Mouse (Mus musculus) limb, embryonic 13.5 days (tissue): ENCODE results near the gene Nectin2. TPM values are rescaled to one million over a fixed set of nuclear protein-coding genes. Genes with fewer than 3 reads are reported as not detected.
A peak's percentile ranks its signal among the peaks of the same experiment; 100 is the strongest.

ENCODE experiments used
- ATAC-seq: fragments of 200-750 bp; cut with Nextera tagmentation; 2 replicates; pipeline ENCODE4 v1.8.0; 2017; ENCODE audit warnings: low read depth, moderate number of reproducible peaks, moderate TSS enrichment; ENCODE audit not compliant: low FRiP score
- H3K27ac ChIP-seq: fragments of 300-500 bp; sonication (generic); 2 replicates; pipeline ENCODE4 v1.5.1; 2015; ENCODE audit warnings: inconsistent platforms, mild to moderate bottlenecking, moderate library complexity
- H3K27me3 ChIP-seq: fragments of 300-500 bp; sonication (generic); 2 replicates; pipeline ENCODE4 v1.6.1; 2015; ENCODE audit warnings: mild to moderate bottlenecking, inconsistent platforms
- H3K36me3 ChIP-seq: fragments of 300-500 bp; sonication (generic); 2 replicates; pipeline ENCODE4 v1.6.1; 2015; ENCODE audit warnings: inconsistent platforms, mild to moderate bottlenecking, moderate library complexity
- H3K4me1 ChIP-seq: fragments of 300-500 bp; sonication (generic); 2 replicates; pipeline ENCODE4 v1.6.1; 2015; ENCODE audit warnings: inconsistent platforms
- H3K4me2 ChIP-seq: fragments of 300-500 bp; sonication (generic); replicated peaks from 2 replicates; pipeline ENCODE4 v1.6.1; 2015; ENCODE audit warnings: inconsistent platforms, mild to moderate bottlenecking, moderate library complexity
- H3K4me3 ChIP-seq: fragments of 300-500 bp; sonication (generic); 2 replicates; pipeline ENCODE4 v1.5.1; 2015; ENCODE audit warnings: moderate library complexity, mild to moderate bottlenecking, inconsistent platforms
- H3K9ac ChIP-seq: fragments of 300-500 bp; sonication (generic); 2 replicates; pipeline ENCODE4 v1.6.1; 2015; ENCODE audit warnings: mild to moderate bottlenecking, inconsistent platforms
- H3K9me3 ChIP-seq: fragments of 300-500 bp; sonication (generic); 2 replicates; pipeline ENCODE4 v1.6.1; 2016; ENCODE audit warnings: inconsistent platforms
- WGBS: fragments of 180-500 bp; shearing (Covaris S2); methylation state at CpG from one replicate; pipeline ENCODE4 v1.1.7; 2015; 5-methylcytosine and 5-hydroxymethylcytosine counted together
- polyA plus RNA-seq: library from polyadenylated mRNA; unstranded; fragments of >200 nt; fragmentation: Nextera tagmentation; extraction: Ambion mirVana; gene quantifications from 2 replicates; pipeline ENCODE4 v1.2.1, GENCODE M21; 2015

Gene Nectin2
- polyA plus RNA-seq, 1 experiment from 2014 or later: 88.7 TPM

GRCm38 (mm10) chr7:19675824-19676223 is 74.5 kb downstream of the Nectin2 start:
- H3K4me1 ChIP-seq: no peaks in the 10 kb centered on the region
- no peaks in the 10 kb centered on the region for H3K36me3 ChIP-seq
- H3K4me3 ChIP-seq: no peak overlapping the region
- no peak overlapping the region for H3K27ac ChIP-seq
- ATAC-seq: no peak
- H3K9ac ChIP-seq: no peak overlapping the region
- H3K9me3 ChIP-seq: no peaks in the 10 kb centered on the region
- no peak overlapping the region for H3K4me2 ChIP-seq
- 85% methylated on average over 10 of the region's 10 CpGs for WGBS
- no peaks in the 10 kb centered on the region for H3K27me3 ChIP-seq

- Histone ChIP-seq H3K4me2 (no peak overlapping the region), H3K36me3 (no peaks in the 10 kb centered on the region), H3K9me3 (no peaks in the 10 kb centered on the region), H3K9ac (no peak overlapping the region), H3K27me3 (no peaks in the 10 kb centered on the region), H3K27ac (no peak overlapping the region), H3K4me1 (peaks cover 5% of the 10 kb centered on the region), H3K4me3 (no peak overlapping the region)
- 65% methylated on average over 14 of the region's 14 CpGs for WGBS
- no peak for ATAC-seq
These were observed 77.1 kb downstream of the Nectin2 start for GRCm38 (mm10) chr7:19673083-19673699.

GRCm38 (mm10) chr7:19671511-19671910 is 78.8 kb downstream of the Nectin2 start:
- H3K9ac ChIP-seq: no peak overlapping the region
- WGBS: 63% methylated on average over 10 of the region's 10 CpGs
- H3K4me3 ChIP-seq: no peak overlapping the region
- peaks cover 5% of the 10 kb centered on the region for H3K4me1 ChIP-seq
- H3K27ac ChIP-seq: no peak overlapping the region
- no peak for ATAC-seq
- no peaks in the 10 kb centered on the region for H3K9me3 ChIP-seq
- no peaks in the 10 kb centered on the region for H3K36me3 ChIP-seq
- H3K4me2 ChIP-seq: no peak overlapping the region
- H3K27me3 ChIP-seq: no peaks in the 10 kb centered on the region

- peak overlapping the region; percentile 46 for H3K4me2 ChIP-seq
- no peaks in the 10 kb centered on the region for H3K27me3 ChIP-seq
- ATAC-seq: peak; percentile 72
- H3K9ac ChIP-seq: peak overlapping the region; percentile 14; the same call in 1 of the 2 replicates
- 0 out of 2 replicates have a peak overlapping the region, but pooled peaks have one; percentile 10 for H3K4me3 ChIP-seq
- peak overlapping the region; percentile 52; the same call in 1 of the 2 replicates for H3K27ac ChIP-seq
- no peaks in the 10 kb centered on the region for H3K36me3 ChIP-seq
- no peaks in the 10 kb centered on the region for H3K9me3 ChIP-seq
- WGBS: 4% methylated on average over 10 of the region's 10 CpGs
- peaks cover 10% of the 10 kb centered on the region for H3K4me1 ChIP-seq
These were observed 81.1 kb downstream of the Nectin2 start for GRCm38 (mm10) chr7:19668947-19669721.

DNA sequence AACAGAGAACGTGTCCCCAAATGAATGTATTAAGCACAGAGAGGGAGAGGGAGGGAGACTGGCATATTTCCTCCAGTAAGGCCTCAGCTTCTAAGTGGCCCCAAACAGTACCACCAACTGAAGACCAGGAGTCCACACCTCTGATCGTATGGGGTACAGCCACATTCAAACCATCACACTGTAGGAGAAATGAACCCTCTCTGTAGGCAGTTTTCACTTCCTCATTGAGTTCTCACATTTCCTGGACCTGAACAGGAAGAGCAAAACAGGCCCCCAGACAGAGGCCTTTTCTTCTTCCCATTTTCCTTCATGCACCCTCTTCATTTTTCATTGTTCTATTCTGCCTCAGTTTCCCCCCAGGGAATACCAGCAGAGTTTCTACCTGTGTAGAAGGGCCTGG is 82.8 kb downstream of the Nectin2 start:
- H3K4me2 ChIP-seq: no peak overlapping the region
- H3K9me3 ChIP-seq: no peaks in the 10 kb centered on the region
- H3K4me1 ChIP-seq: peaks cover 24% of the 10 kb centered on the region
- no peak overlapping the region for H3K27ac ChIP-seq
- no peak overlapping the region for H3K9ac ChIP-seq
- H3K36me3 ChIP-seq: peaks cover 2% of the 10 kb centered on the region
- 86% methylated on average over 2 of the region's 2 CpGs for WGBS
- ATAC-seq: no peak
- H3K27me3 ChIP-seq: no peaks in the 10 kb centered on the region
- no peak overlapping the region for H3K4me3 ChIP-seq

GRCm38 (mm10) chr7:19666750-19667149 is 83.5 kb downstream of the Nectin2 start:
- ATAC-seq: no peak
- no peak overlapping the region for H3K4me2 ChIP-seq
- H3K9ac ChIP-seq: no peak overlapping the region
- H3K4me3 ChIP-seq: no peak overlapping the region
- H3K27me3 ChIP-seq: no peaks in the 10 kb centered on the region
- 67% methylated on average over 3 of the region's 3 CpGs for WGBS
- H3K27ac ChIP-seq: no peak overlapping the region
- peaks cover 9% of the 10 kb centered on the region for H3K36me3 ChIP-seq
- H3K4me1 ChIP-seq: peaks cover 24% of the 10 kb centered on the region
- no peaks in the 10 kb centered on the region for H3K9me3 ChIP-seq

Other genes starting within 250 kb of the Nectin2 start
- gene Bloc1s3, start 242.1 kb downstream of the Nectin2 start, polyA plus RNA-seq: 2.5 TPM in 2 replicates
- 67.5 and 67.8 TPM in 2 replicates for gene Trappc6a, start 242.1 kb downstream of the Nectin2 start, polyA plus RNA-seq
- 0.10 and 0.11 TPM in 2 replicates for gene Nkpd1, start 232.6 kb downstream of the Nectin2 start, polyA plus RNA-seq
- 22.4 and 26.2 TPM in 2 replicates for gene Ppp1r37, start 187.4 kb downstream of the Nectin2 start, polyA plus RNA-seq
- gene Zfp296, start 173.2 kb downstream of the Nectin2 start, polyA plus RNA-seq: 0.36 and 0.73 TPM in 2 replicates
- gene Gemin7, start 172.9 kb downstream of the Nectin2 start, polyA plus RNA-seq: 167 and 179 TPM in 2 replicates
- 62.2 and 64.6 TPM in 2 replicates for gene Clasrp, start 146.0 kb downstream of the Nectin2 start, polyA plus RNA-seq
- gene Relb, start 121.0 kb downstream of the Nectin2 start, polyA plus RNA-seq: 9.1 and 9.6 TPM in 2 replicates
- 75.9 and 77.4 TPM in 2 replicates for gene Clptm1, start 85.5 kb downstream of the Nectin2 start, polyA plus RNA-seq
- gene Apoc2, start 72.5 kb downstream of the Nectin2 start, polyA plus RNA-seq: 1.1 and 1.7 TPM in 2 replicates
- 0.64 TPM in 1 of 2 replicates, not detected in the other for gene Gm44805, start 69.1 kb downstream of the Nectin2 start, polyA plus RNA-seq
- gene Apoc4, start 69.0 kb downstream of the Nectin2 start, polyA plus RNA-seq: not detected in 2 replicates
- 8.9 and 10.3 TPM in 2 replicates for gene Apoc1, start 57.8 kb downstream of the Nectin2 start, polyA plus RNA-seq
- 236 and 241 TPM in 2 replicates for gene Apoe, start 51.3 kb downstream of the Nectin2 start, polyA plus RNA-seq
- 126 and 133 TPM in 2 replicates for gene Tomm40, start 35.0 kb downstream of the Nectin2 start, polyA plus RNA-seq
- gene Bcam, start 20.5 kb upstream of the Nectin2 start, polyA plus RNA-seq: 69.0 and 72.7 TPM in 2 replicates
- 4.2 and 4.9 TPM in 2 replicates for gene Cblc, start 46.3 kb upstream of the Nectin2 start, polyA plus RNA-seq
- gene Bcl3, start 72.3 kb upstream of the Nectin2 start, polyA plus RNA-seq: 1.5 and 2.0 TPM in 2 replicates
- gene Gm19345, start 101.5 kb upstream of the Nectin2 start, polyA plus RNA-seq: not detected in 2 replicates
- gene Ceacam16, start 110.8 kb upstream of the Nectin2 start, polyA plus RNA-seq: not detected in 2 replicates
- gene Ceacam19, start 137.5 kb upstream of the Nectin2 start, polyA plus RNA-seq: 0.23 and 0.37 TPM in 2 replicates
- 11.3 and 11.8 TPM in 2 replicates for gene Pvr, start 170.7 kb upstream of the Nectin2 start, polyA plus RNA-seq
- 0.08 TPM in 1 of 2 replicates, not detected in the other for gene Igsf23, start 200.3 kb upstream of the Nectin2 start, polyA plus RNA-seq
- not detected in 2 replicates for gene Ceacam20, start 214.9 kb upstream of the Nectin2 start, polyA plus RNA-seq
- gene Nlrp9b, start 241.0 kb upstream of the Nectin2 start, polyA plus RNA-seq: not detected in 2 replicates